Mouse (Mus musculus): ENCODE measurements around the gene Pex10.

GRCm38 (mm10) chr4:155121222-155121621 lies 54.4 kb downstream of the Pex10 start:
- TF ChIP-seq CTCF (IDR thresholded peaks at IDR 0.05; ENCODE audit: low read depth) (no peak), EP300 (IDR thresholded peaks at IDR 0.05; ENCODE audit: low read depth) (no peak)
